9 mouse cellular contexts compared by ENCODE assay signal in the genomic region with DNA sequence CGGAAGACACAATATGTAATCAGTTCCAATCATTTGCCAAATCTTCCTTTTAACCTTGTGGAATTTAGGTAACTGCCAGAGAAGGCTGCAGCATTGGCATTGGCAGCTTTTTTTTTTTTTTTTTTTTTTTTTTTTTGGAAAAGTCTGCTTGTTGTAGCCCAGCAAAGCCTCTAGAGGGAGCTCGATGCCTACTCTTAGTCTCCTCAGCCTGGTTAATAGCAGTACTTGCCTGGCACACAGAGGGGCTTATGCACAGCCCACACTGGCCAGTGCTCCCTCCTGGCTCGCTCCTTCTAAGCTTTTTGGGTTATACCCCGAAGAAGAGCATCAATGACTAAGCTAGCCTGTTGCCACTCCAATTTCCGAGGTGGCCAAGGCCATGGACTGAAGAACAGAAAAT.
DNase-seq lines count a peak whose midpoint lies in the region; ATAC-seq lines count a peak whose summit lies in the region.
"Had no signal": no experiment of that assay in that cellular context is flagged by ENCODE, and none has a peak within 500 bp of the region (broad histone marks: within the 10 kb centered on the region; RNA-seq: fewer than 3 reads in every experiment).

No protein-coding gene starts in this region.

- peak overlapping the region; percentile 21; the same call in 1 of the 2 replicates for H3K9ac ChIP-seq in forebrain, embryonic 15.5 days (replicated peaks)
- H3K9ac ChIP-seq in intestine, embryonic 16.5 days (ENCODE audit: low read depth, low read length) = no peak overlapping the region
- H3K9ac ChIP-seq: heart, embryonic 13.5 days had no signal

- H3K27ac ChIP-seq in forebrain, embryonic 15.5 days (replicated peaks) = 0 out of 2 replicates have a peak overlapping the region, but pooled peaks have one; percentile 9
- no peak overlapping the region for H3K27ac ChIP-seq in intestine, embryonic 16.5 days (ENCODE audit: low read length)
- H3K27ac ChIP-seq: heart, embryonic 13.5 days had no signal

- peak; percentile 77 for DNase-seq in 3T3-L1 (ENCODE audit: low read depth, low spot score)
- DNase-seq in CD4-positive, CD25-positive, alpha-beta regulatory T cell, adult 2 months (ENCODE audit: low read depth, low spot score) = peak; percentile 85
- DNase-seq in c-Kit-positive CD71-positive TER-119-positive erythroid progenitor cells, embryonic 14.5 days (ENCODE audit: low spot score) = peak; percentile 28
- peak; percentile 59 for DNase-seq in lung, postnatal 25 days (ENCODE audit: low spot score)
- DNase-seq in right cerebral cortex, postnatal 14 days = peak; percentile 47

- no peaks in the 10 kb centered on the region for H3K27me3 ChIP-seq in forebrain, embryonic 15.5 days
- H3K27me3 ChIP-seq in intestine, embryonic 16.5 days (replicated peaks; ENCODE audit: control insufficient read depth, insufficient read depth, low read length) = no peaks in the 10 kb centered on the region
- H3K27me3 ChIP-seq: heart, embryonic 13.5 days had no signal

- H3K4me2 ChIP-seq in forebrain, embryonic 15.5 days (replicated peaks) = no peak overlapping the region
- no peak overlapping the region for H3K4me2 ChIP-seq in intestine, embryonic 16.5 days (ENCODE audit: low read depth, low read length)
- H3K4me2 ChIP-seq: heart, embryonic 13.5 days had no signal

- H3K4me1 ChIP-seq in forebrain, embryonic 15.5 days = peaks cover 38% of the 10 kb centered on the region
- peaks cover 16% of the 10 kb centered on the region; the same call in 1 of the 2 replicates for H3K4me1 ChIP-seq in intestine, embryonic 16.5 days (ENCODE audit: control insufficient read depth, insufficient read depth, low read length)

- H3K4me3 ChIP-seq in forebrain, embryonic 15.5 days = no peak overlapping the region
- H3K4me3 ChIP-seq in intestine, embryonic 16.5 days (ENCODE audit: low read length) = no peak overlapping the region
- H3K4me3 ChIP-seq: heart, embryonic 13.5 days had no signal

- WGBS in forebrain, embryonic 15.5 days = 13% methylated on average over 5 of the region's 5 CpGs
- 14% methylated on average over 5 of the region's 5 CpGs for WGBS in intestine, embryonic 16.5 days

- ATAC-seq in forebrain, embryonic 15.5 days (replicated peaks) = peak; percentile 76
- peak; percentile 42; the same call in 1 of the 2 replicates for ATAC-seq in intestine, embryonic 16.5 days
- no peak for ATAC-seq in erythroid progenitor cell, adult 5-6 weeks (replicated peaks; ENCODE audit: low FRiP score, poor library complexity, severe bottlenecking)

- no peaks in the 10 kb centered on the region for H3K9me3 ChIP-seq in forebrain, embryonic 15.5 days
- H3K9me3 ChIP-seq in intestine, embryonic 16.5 days (ENCODE audit: control insufficient read depth, low read length) = no peaks in the 10 kb centered on the region
- H3K9me3 ChIP-seq: heart, embryonic 13.5 days had no signal

- no peaks in the 10 kb centered on the region for H3K36me3 ChIP-seq in forebrain, embryonic 15.5 days
- H3K36me3 ChIP-seq in intestine, embryonic 16.5 days (ENCODE audit: control insufficient read depth, insufficient read depth, low read length) = no peaks in the 10 kb centered on the region

Comparison
In these comparisons a context has a peak if more than half of its experiments do, and no peak if none do; other contexts are left out.
1. DNase-seq: peak in every context shown above with its lines; median percentile 85 in CD4-positive, CD25-positive, alpha-beta regulatory T cell, adult 2 months; 77 in 3T3-L1; 59 in lung, postnatal 25 days; 47 in right cerebral cortex, postnatal 14 days; 28 in c-Kit-positive CD71-positive TER-119-positive erythroid progenitor cells, embryonic 14.5 days.